Mouse (Mus musculus) common myeloid progenitor, adult 5-6 weeks (primary cell): ENCODE results near the gene Rack1. TPM values are rescaled to one million over a fixed set of nuclear protein-coding genes. Genes with fewer than 3 reads are reported as not detected.
A peak's percentile ranks its signal among the peaks of the same experiment; 100 is the strongest.

Source experiments
- ATAC-seq: replicated peaks from 2 replicates; pipeline ENCODE4 v1.8.0; 2016; ENCODE audit warnings: low read depth, mild to moderate bottlenecking, moderate TSS enrichment, inconsistent platforms; ENCODE audit not compliant: poor library complexity, severe bottlenecking
- total RNA-seq: library from RNA; stranded (forward); fragments of 200-1000, 187-1606 nt; gene quantifications from 2 replicates; pipeline ENCODE4 v1.2.3, GENCODE M21; 2017

Rack1 gene
- total RNA-seq: 1,552 and 1,662 TPM in 2 replicates

DNA sequence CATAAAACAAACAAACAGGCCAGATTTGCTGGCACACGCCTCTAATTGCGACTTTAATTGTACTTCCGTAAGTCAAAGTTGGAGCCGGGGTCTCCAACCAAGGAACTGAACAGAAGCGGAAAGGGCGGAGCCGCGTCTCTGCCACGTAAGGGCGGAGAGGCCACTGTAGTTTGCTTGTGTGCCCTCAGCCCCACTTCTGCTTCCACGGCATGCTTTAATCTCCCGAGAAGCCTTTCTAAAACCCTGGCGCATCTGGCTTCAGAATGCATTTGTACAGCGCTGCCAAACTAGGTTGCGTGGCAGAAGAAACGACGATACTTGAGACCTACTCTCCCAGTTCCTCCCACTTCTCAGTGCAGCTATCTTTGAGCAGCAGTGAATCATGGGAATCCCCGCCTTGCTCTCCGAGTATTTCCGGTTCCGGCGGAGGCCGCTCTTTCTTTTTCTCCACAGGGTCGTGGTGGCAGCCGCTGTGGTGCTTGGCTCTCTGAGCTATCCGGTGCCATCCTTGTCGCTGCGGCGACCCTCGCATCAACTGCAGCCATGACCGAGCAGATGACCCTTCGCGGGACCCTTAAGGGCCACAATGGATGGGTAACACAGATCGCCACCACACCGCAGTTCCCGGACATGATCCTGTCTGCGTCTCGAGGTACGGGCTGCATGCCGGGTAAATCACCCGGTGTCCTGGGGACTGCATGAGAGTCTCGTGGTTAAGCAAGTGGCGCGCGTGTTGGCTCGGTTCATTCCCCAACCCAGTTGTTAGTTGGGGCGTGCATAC, at the start of gene Rack1:
Gene Rack1, plus strand, starts transcription at position 412 of the 781 bp plus-strand sequence.
- ATAC-seq: peak; percentile 87

DNA sequence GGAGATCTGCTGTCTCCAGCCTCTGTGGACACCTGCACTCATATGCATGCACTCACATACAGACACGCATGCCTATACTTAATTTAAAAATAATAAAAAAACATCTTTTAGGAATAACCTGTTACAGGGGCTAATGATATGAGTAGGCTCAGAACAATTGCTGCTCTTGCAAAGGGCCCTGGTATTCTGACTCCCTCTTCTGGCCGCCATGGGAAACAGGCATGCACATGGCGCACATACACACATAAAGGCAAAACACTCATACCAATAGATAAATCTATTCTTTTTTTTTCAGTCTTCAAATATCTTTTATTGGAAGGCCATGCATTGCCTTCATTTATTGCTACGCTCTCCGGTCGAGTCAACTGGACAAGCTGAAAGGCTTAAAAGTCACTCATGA, 49.7 kb upstream of the Rack1 start:
- no peak for ATAC-seq

DNA sequence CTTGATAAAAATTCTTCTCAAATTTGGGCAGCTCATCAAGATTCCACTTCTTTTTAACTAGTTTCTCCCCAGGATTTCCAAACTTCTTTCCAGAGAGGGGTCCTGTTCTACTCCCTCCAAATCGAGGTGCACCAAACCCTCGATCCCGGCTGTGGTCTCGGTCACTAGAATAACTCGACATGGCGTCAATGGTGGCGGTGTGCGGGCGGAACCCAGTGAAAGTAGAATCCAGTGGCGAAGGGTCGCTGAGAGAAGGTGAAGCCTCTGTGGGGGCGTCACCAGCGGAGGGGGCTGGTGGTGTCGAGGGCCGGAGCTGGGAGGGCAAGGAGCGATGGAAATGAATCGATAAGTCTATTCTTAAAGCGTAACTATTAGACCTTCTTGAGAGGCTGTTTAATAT, 46.6 kb upstream of the Rack1 start:
- peak; percentile 50; the same call in 1 of the 2 replicates for ATAC-seq

DNA sequence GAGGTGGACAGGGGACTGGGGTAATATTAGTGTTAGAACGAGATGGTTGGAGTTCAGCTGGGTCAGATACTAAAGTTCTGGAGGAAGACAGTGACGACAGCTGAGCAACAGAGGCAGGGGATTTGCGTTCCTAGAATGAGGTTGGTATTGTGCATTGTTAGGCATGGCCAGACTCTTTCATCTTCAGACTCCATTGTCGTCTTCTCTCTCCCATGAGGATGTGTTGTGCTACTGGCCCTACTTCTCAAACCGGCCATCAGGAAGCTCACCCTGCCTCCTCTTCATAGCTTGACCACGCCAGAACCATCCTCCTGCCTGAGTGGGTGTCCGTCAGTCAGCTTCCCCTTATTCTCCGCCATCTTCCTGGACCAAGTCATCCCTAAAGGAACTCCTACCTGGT, 41.1 kb upstream of the Rack1 start:
- ATAC-seq: no peak

DNA sequence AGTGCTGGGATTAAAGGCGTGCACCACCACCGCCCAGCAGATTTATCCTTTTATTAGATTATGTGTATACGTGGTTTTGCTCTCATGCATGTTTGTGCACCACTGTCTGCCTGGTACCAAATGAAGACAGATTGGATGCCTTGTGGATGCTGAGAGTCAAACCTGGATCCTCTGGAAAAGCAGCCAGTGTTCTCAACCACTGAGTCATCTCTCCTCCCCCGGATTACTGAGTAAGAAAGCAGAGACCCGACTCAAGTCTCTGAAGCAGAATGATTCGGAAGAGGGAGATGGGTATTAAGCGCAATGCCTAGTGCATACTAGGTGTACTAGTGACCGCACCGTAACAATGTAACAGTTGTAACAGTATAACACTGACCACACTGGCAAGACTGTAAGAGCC, 36.0 kb upstream of the Rack1 start:
- ATAC-seq: no peak

DNA sequence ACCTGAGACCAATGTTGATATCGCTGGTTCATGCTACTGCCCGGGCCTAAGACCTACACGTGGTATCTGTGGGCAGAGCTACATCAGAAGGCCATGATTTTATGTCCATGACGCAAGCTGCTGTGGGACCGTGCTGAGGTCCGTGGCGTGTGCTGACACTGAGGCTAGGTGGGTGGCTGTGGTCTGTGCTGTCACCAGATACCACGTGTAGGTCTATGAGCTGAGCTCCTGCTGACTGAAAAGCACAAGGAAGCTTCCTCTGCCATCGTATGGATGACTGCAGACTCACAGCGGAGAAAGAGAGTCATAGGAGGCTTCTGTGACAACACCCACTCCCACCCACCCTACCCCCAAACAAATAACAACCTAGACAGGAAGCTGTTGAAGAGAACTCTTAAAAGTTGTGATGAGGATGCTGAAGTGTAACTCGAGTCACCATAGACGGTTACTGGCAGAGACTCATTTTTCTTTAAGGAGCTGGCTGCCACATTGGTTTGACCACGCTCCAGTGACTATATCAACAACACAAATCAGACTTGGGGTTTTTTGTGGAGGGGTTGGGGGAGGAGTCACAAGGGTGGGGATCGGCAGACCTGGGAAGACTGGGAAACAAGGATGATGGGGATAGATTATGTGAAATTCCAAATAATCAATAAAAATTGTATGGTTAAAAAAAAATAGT, 32.8 kb upstream of the Rack1 start:
- no peak for ATAC-seq

DNA sequence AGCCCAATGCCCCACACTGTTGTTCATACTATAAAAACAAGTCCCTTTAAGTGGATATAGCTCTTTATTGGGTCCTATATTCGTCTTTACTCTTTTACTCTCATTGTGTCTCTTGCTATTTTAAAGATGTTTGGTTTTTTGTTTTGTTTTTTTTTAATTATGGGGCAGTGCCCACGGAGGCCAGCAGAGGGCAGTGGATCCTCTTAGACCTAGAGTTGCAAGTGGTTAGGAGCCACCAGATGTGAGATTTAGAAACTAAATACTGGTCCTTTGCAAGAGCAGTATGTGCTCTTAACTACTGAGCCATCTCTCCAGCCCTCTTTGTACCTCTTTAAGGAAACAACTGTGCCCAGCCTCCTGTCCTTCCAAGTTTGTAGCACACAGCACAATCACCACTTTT, 28.4 kb upstream of the Rack1 start:
- peak; percentile 74 for ATAC-seq

DNA sequence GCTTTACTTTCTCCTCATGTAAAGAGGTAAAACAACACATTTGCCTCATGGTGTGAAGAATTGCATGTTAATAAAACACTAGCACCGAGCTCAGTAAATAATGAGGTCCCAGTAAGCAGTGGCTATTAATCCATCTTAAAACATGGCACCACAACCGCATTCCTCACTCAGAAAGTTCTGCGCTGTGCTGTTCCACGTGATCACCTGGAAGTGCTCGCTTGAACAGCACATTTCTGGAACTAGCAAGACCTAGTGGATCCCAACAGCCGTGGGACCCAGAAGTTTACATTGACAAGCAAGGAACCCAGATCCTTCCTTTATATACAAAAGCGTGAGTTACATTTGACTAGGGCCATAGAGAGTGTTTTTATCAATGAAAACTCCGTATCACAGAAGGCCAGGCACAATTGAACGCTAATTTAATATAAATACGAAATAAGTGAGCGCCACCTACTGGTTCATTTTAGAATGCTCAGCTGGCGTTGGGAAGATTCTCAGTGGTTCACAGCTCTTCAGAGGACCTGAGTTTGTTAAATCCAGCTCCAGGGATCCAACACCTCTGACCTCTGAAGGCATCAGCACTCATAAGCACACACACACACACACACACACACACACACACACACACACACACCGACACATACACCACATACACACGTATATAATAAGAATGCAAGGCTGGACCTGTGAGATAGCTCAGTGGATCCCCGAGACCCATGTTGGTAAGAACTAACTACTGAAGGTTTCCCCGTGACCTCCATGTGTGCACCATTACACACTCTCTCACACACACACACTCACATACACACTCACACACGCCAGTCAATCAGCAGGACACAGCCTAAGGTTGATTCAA, 25.5 kb upstream of the Rack1 start:
- ATAC-seq: peak; percentile 43; the same call in 1 of the 2 replicates

DNA sequence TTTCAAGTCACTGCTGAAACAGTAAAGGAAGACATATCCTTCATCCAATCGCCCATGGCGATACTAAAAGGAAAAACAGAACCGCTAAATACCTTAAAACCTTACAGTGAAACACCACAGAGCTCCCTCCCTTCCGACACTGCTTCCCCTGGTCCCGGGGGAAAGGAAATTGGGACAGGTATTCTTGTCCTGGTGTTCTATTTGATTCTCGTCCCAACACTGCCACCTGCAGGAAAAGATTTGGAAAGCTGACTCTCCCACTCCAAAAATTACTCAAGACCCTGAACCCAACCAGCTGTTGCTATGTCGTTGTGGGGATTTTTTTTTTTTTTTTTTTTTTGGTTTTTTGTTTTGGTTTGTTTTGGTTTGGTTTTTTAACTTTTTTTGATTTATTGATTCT, 24.6 kb upstream of the Rack1 start:
- ATAC-seq: 0 out of 2 replicates have a peak, but pooled peaks have one; percentile 22

DNA sequence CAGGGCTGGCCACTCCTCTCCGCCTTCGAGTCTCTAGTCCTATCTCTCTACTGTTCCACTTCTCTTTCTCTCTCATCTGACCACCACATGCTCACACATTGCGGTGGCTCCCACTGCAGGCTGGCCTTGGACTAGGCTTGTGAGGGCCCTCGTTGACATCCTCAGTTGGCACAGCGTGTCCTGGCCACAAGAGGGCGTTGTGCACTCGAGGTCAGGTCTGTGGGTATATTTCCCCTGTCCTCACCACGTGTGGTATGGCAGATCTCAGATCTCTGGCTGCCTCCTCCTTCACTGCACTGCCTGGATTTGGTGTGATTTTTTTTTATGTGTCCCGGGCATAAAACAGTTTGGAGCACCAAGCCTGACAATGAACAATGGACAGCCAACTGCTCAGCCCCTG, 23.5 kb upstream of the Rack1 start:
- peak; percentile 62 for ATAC-seq

DNA sequence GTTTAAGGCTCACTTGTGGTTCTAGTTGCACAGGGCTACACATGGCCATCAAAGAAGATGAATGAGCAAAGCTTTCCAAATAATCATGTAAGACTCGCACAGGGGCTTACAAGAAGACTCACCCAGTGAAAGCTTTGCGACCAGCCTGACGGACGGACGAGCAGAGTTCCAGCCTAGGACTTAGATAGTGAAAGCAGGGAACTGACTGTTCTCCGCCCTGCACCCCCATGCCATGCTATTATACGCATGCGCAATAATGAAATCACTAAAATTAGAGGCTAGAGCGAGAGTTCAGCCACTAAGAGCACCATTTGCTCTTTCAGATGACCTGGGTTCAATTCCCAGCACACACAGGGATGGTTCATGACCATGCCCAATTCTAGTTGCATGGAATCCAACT, 22.8 kb upstream of the Rack1 start:
- no peak for ATAC-seq

DNA sequence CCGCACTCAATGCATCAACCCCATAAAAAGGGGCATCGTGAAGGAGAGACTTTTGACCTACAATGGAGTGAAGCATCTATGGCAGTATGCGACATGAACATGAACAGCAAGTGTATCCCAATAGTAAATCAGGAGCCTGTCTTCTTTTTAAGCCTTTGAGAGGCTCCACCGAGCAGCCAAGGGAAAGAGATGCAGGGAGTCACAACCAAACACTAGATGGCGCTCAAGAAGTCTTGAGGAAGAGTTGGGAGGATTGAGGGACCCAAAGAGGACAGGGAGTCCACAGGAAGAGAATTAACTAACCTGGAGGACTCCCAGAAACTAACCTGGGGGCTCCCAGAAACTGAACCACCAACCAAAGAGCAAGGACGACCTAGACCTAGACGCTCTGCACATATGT, 20.7 kb upstream of the Rack1 start:
- ATAC-seq: peak; percentile 72

DNA sequence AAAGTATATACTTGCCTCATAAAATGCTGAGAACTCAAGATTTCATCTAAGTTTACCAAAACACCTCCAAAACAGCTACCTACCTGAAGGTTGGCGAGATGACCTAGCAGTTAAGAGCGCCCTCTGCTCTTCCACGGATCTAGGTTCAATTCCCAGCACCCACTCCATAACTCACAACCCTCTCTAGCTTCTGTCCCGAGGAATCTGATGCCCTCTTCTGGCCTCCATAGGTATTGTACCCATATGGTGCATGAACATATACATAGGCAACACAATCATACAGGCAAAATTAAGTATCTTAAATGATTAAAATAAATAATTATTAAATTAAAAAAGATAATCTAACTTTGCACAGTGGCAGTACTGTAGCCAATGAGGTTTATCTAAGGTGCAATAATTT, 17.9 kb upstream of the Rack1 start:
- ATAC-seq: no peak

DNA sequence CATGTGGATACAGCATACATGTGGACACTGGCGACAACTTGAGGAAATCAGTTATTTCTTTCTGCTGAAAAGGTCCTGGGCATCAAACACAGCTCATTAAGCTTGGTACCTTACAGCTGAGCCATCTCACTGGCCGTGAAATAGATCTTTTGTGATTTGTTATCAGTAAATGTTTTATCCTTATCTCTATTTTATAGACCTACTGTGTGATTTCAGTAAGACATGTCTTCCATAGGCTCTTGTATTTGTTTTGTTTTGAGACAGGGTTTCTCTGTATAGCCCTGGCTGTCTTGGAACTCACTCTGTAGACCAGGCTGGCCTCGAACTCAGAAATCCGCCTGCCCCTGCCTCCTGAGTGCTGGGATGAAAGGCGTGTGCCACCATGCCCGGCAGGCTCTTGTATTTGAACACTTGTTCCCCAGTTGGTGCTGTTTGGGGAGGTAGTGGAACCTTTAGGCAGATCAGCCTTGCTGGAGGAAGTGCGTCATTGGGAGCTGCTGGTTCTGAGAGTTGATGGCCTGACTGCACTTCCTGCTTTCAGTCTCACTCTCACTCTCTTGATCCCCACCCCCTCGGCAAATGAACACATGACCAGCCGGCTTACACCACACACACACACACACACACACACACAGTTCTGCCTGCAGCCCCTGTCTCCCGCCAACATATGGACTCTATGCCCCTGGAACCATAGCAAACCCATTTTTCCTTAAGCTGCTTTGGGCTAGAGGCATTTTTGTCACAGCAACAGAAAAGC, 12.5 kb upstream of the Rack1 start:
- ATAC-seq: peak; percentile 91

DNA sequence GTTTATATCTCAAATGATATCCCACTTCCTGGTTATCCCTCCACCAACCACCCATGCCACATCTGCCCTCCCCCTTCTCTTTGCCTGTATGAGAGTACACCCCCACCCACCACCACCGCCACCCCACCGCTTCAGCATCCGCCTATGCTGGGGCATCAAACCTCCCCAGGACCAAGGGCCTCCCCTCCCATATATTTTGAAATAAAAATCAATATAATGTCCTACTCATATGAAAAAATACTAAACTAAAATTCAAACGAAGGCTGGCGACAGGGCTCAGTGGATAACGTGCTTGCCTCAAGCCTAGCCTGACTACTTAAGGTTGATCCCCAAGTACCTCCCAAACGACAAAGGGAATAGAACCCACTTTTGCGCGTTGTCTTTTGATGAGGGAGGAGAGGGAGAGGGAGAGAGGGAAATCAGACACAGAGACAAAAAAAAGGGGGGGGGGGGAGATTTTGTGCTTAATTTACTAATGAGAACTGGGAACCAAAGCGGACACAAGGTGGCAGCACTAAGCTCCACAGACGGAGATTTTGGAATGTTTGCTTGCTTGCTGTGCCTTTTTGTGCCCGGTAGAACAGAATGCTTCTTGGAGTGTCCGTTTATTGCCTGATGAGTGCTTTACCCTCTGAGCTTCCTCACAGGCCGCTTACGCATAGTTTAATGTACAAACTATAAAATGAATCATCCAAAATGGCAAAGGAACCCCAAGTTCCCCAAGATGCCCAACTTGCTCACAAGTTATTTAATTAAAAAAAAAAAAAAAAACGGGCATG, 11.6 kb upstream of the Rack1 start:
- peak; percentile 48 for ATAC-seq

DNA sequence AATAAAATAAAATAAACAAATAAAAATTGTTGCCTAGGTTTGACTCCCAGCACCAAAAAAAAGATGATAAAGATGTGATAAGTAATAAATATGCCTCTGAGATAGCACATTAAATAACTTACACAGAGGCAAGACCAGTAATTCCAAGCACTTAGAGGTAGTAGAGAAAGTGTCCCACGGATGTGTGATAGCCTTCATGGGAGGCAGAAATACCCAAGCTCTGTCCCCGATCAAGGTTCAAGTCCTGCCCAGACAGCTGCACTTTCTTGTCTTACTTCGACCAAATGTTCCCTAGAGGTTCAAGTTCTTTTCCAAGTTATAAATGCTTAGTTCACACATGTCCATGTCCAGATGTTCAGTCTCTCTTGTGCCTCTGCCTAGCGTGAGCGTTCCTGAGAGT, 10.9 kb upstream of the Rack1 start:
- ATAC-seq: no peak

DNA sequence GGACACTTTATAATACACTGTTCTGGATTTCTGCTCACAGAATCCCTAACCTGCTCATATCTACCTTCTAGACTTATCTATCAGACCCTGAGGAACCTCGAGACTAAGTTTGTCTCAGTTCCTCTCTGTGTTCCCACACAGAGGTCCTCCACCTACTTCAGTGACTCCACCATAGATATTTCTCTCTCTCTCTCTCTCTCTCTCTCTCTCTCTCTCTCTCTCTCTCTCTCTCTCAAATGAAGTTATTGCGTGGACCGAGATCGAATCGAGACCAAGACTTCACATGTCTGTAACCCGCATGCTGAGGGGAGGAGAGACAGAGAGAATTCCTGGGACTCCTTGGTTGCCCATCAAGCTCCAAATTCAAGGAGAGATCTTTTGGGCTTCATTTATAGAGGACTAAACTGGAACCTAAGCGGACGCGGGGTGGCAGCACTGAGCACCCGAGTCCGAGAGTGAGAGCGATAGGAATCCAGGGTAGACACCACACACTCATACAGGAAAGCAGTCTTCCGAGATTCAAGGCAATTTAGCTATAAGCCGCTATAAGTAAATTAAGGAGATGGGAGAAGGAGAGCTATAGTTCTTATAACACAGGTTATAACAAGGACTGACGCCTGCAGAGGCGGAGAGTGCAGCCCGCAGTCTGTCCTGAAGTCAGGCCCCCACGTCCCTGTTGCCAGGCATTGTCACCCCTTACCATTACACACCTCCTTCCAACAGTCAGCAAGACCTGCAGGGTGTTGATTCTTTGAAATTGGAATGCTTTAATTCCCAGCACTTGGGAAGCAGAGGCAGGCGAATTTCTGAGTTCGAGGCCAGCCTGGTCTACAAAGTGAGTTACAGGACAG, 9.9 kb upstream of the Rack1 start:
- ATAC-seq: peak; percentile 71

DNA sequence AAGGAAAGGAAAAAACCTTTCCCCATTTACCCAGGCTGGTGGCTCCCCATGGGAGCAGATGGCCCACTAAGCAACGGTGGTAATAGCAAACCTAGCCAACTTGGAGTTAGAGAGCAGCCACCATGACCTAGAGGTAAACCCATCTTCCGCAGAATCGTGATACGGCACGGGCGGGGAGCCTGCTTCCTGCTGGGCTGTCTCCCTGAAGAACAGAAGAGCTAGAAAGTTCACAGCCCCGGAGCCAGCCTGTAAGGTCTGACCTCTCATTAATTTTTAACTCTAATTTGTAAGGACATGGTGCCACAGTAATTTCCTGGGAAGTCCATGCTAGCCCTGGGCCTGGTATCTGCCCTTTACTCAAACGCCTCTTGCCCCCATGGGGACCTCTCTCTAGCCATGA, 9.2 kb upstream of the Rack1 start:
- no peak for ATAC-seq
